In the genomic region with DNA sequence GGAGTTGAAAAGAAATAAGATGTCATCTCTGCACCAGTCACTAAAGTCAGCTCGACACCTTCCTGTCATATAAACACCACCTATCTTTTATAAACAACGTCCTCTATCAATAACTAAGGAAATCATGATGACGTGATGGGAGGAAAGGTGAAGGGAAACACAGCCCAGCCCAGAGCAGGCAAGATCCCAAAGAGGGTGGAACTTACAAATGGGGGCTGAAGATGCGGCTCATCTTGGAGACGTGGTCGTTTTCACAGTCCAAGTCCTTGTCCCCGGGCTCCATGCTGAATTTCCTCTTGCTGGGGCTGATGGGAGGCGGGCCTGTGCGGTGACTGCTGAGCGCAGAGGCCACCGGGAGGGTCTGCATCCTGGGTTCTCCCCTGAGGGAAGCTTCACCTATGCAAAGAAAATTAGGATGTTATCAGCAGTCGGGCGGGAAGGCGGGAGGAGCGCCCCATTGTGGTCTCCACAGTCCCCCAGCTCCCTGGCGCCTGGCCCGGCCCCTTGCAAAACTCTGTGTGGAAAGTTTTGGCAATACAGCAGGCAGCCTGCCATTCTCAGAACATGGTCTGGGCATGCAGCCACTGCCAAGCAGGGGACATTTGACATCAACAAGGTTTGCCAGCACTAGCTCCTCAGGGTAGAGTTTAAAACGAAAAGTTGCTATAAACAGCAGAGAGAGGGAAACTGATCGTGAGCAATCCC, we compare ENCODE assay signal across 8 mouse cellular contexts.
DNase-seq lines count a peak whose midpoint lies in the region; ATAC-seq lines count a peak whose summit lies in the region.

No protein-coding gene starts in this region.

- H3K4me3 ChIP-seq in embryonic facial prominence, embryonic 11.5 days (ENCODE audit: low read depth, low read length): no peak overlapping the region
- no peak overlapping the region for H3K4me3 ChIP-seq in kidney, embryonic 15.5 days (replicated peaks)
- H3K4me3 ChIP-seq in limb, embryonic 10.5 days: no peak overlapping the region
- no peak overlapping the region for H3K4me3 ChIP-seq in midbrain, embryonic 15.5 days

- no peaks in the 10 kb centered on the region for H3K27me3 ChIP-seq in embryonic facial prominence, embryonic 11.5 days (ENCODE audit: control insufficient read depth, insufficient read depth, low read length)
- no peaks in the 10 kb centered on the region for H3K27me3 ChIP-seq in kidney, embryonic 15.5 days
- no peaks in the 10 kb centered on the region for H3K27me3 ChIP-seq in limb, embryonic 10.5 days (ENCODE audit: low read depth, poor library complexity, severe bottlenecking)
- H3K27me3 ChIP-seq in midbrain, embryonic 15.5 days (replicated peaks): no peaks in the 10 kb centered on the region

- no peak overlapping the region for H3K4me2 ChIP-seq in embryonic facial prominence, embryonic 11.5 days (ENCODE audit: low read depth, low read length)
- H3K4me2 ChIP-seq in kidney, embryonic 15.5 days: no peak overlapping the region
- no peak overlapping the region for H3K4me2 ChIP-seq in midbrain, embryonic 15.5 days

- WGBS in embryonic facial prominence, embryonic 11.5 days: 49% methylated on average over 19 of the region's 19 CpGs
- 56% methylated on average over 19 of the region's 19 CpGs for WGBS in kidney, embryonic 15.5 days
- 62% methylated on average over 19 of the region's 19 CpGs for WGBS in limb, embryonic 10.5 days
- WGBS in midbrain, embryonic 15.5 days: 39% methylated on average over 19 of the region's 19 CpGs

- 0 out of 2 replicates have a peak overlapping the region, but pooled peaks have one; percentile 13 for H3K9ac ChIP-seq in embryonic facial prominence, embryonic 11.5 days (replicated peaks; ENCODE audit: low read length)
- H3K9ac ChIP-seq in kidney, embryonic 15.5 days: no peak overlapping the region
- no peak overlapping the region for H3K9ac ChIP-seq in midbrain, embryonic 15.5 days

- H3K9me3 ChIP-seq in embryonic facial prominence, embryonic 11.5 days (replicated peaks; ENCODE audit: control insufficient read depth, low read length): no peaks in the 10 kb centered on the region
- H3K9me3 ChIP-seq in kidney, embryonic 15.5 days (replicated peaks): no peaks in the 10 kb centered on the region
- H3K9me3 ChIP-seq in limb, embryonic 10.5 days (replicated peaks): no peaks in the 10 kb centered on the region
- no peaks in the 10 kb centered on the region for H3K9me3 ChIP-seq in midbrain, embryonic 15.5 days

- peak; percentile 52 to 74 for DNase-seq in adrenal gland, postnatal 4 days (ENCODE audit: low spot score in 2 of 2)
- DNase-seq in embryonic facial prominence, embryonic 11.5 days (ENCODE audit: low spot score): no peak
- DNase-seq in heart, adult 9 months (ENCODE audit: low spot score in 2 of 2): peak; percentile 76 to 90
- no peak for DNase-seq in limb, embryonic 10.5 days (ENCODE audit: low spot score)
- DNase-seq in urinary bladder, postnatal 4 days (ENCODE audit: low spot score in 2 of 2): peak; percentile 58 to 85

- H3K4me1 ChIP-seq in embryonic facial prominence, embryonic 11.5 days (ENCODE audit: control insufficient read depth, insufficient read depth, low read length): peaks cover 13% of the 10 kb centered on the region
- H3K4me1 ChIP-seq in kidney, embryonic 15.5 days: peaks cover 84% of the 10 kb centered on the region
- peaks cover 85% of the 10 kb centered on the region for H3K4me1 ChIP-seq in limb, embryonic 10.5 days
- peaks cover 48% of the 10 kb centered on the region for H3K4me1 ChIP-seq in midbrain, embryonic 15.5 days

- no peak for ATAC-seq in embryonic facial prominence, embryonic 11.5 days (replicated peaks; ENCODE audit: insufficient number of reproducible peaks, low FRiP score, low TSS enrichment, low read depth)
- ATAC-seq in kidney, embryonic 15.5 days (replicated peaks; ENCODE audit: low FRiP score): no peak
- no peak for ATAC-seq in midbrain, embryonic 15.5 days (replicated peaks)
- no peak for ATAC-seq in inflammation-experienced regulatory T-cells, adult 6 months

- no peak overlapping the region for H3K27ac ChIP-seq in embryonic facial prominence, embryonic 11.5 days (replicated peaks; ENCODE audit: low read depth, low read length)
- peak overlapping the region; percentile 54 for H3K27ac ChIP-seq in kidney, embryonic 15.5 days
- H3K27ac ChIP-seq in limb, embryonic 10.5 days: peak overlapping the region; percentile 42; the same call in 1 of the 2 replicates
- H3K27ac ChIP-seq in midbrain, embryonic 15.5 days: 0 out of 2 replicates have a peak overlapping the region, but pooled peaks have one; percentile 5

- H3K36me3 ChIP-seq in embryonic facial prominence, embryonic 11.5 days (replicated peaks; ENCODE audit: control insufficient read depth, insufficient read depth, low read depth, low read length): no peaks in the 10 kb centered on the region
- H3K36me3 ChIP-seq in kidney, embryonic 15.5 days: peaks cover 27% of the 10 kb centered on the region
- peaks cover 66% of the 10 kb centered on the region for H3K36me3 ChIP-seq in limb, embryonic 10.5 days
- H3K36me3 ChIP-seq in midbrain, embryonic 15.5 days (replicated peaks): no peaks in the 10 kb centered on the region

Comparison
In these comparisons a context has a peak if more than half of its experiments do, and no peak if none do; other contexts are left out.
1. DNase-seq: peak in adrenal gland, postnatal 4 days (2 of 2), heart, adult 9 months (2 of 2) and urinary bladder, postnatal 4 days (2 of 2); none in embryonic facial prominence, embryonic 11.5 days (single experiment) and limb, embryonic 10.5 days (single experiment).